Mouse (Mus musculus) layer of hippocampus, adult 18-20 months (tissue): Measurements from ENCODE around the gene Gid4. TPM values are rescaled to one million over a fixed set of nuclear protein-coding genes. Genes with fewer than 3 reads are reported as not detected.

Source experiments
- total RNA-seq, 2 experiments: library from RNA; stranded (reverse); gene quantifications; 2 replicates each; pipeline ENCODE4 v1.2.3; 2021

Gene Gid4
- total RNA-seq, 2 experiments from 2014 or later, result 50.2 to 54.0 TPM

Other genes with a start within 250 kb of the Gid4 start
- 10 to 100 TPM; 73.9 to 80.4 TPM for gene Srebf1, start 194.6 kb upstream of the Gid4 start, total RNA-seq
- gene Tom1l2, start 64.2 kb upstream of the Gid4 start, total RNA-seq, result 100 to 1,000 TPM; 191 to 195 TPM
- gene Drc3, start 63.8 kb upstream of the Gid4 start, total RNA-seq, result 1 to 10 TPM; 7.3 to 7.9 TPM
- 10 to 100 TPM; 22.3 to 24.7 TPM for gene Atpaf2, start 1.3 kb downstream of the Gid4 start, total RNA-seq
- gene Drg2, start 37.4 kb downstream of the Gid4 start, total RNA-seq, result 10 to 100 TPM; 68.7 to 74.0 TPM
- gene Myo15, start 52.2 kb downstream of the Gid4 start, total RNA-seq, result under 1 TPM; 0.12 to 0.18 TPM
- gene Alkbh5, start 119.2 kb downstream of the Gid4 start, total RNA-seq, result 10 to 100 TPM; 62.2 to 63.2 TPM